Mouse (Mus musculus): ENCODE results near the gene Tnnc2. TPM values are rescaled to one million over a fixed set of nuclear protein-coding genes. Genes with fewer than 3 reads are reported as not detected.
A peak's percentile ranks its signal among the peaks of the same experiment; 100 is the strongest.

The Tnnc2 gene
- over 10,000 TPM; 18,106 to 19,583 TPM for total RNA-seq (2021)
- long read RNA-seq, experiment 1, transcript Tnnc2-201 (6 exons, 700 nt), result major isoform, 40,916 of 42,044 reads
- long read RNA-seq, experiment 1, partial matches to known transcripts, result 571 of 42,044 reads
- long read RNA-seq, experiment 1, other reads (novel, unspliced or antisense), result 557 of 42,044 reads
- long read RNA-seq, experiment 2, transcript Tnnc2-201 (6 exons, 700 nt), result major isoform, 28,894 of 29,769 reads
- long read RNA-seq, experiment 2, partial matches to known transcripts, result 426 of 29,769 reads
- long read RNA-seq, experiment 2, other reads (novel, unspliced or antisense), result 449 of 29,769 reads

- DNase-seq (ENCODE audit: low spot score), result peak; percentile 85
These were observed at the start of gene Tnnc2 for GRCm38 (mm10) chr2:164779481-164780086. TSS of gene Tnnc2 (minus strand) at chr2:164779967.

- DNase-seq (ENCODE audit: low spot score), result no peak
These were observed 49.3 kb upstream of the Tnnc2 start for GRCm38 (mm10) chr2:164829090-164829489.

- DNase-seq (ENCODE audit: low spot score), result no peak
These were observed 48.7 kb upstream of the Tnnc2 start, which contains the start of gene Spata25 for GRCm38 (mm10) chr2:164828437-164828836. TSS of gene Spata25 (minus strand) at chr2:164828537.

GRCm38 (mm10) chr2:164827146-164827850, 47.5 kb upstream of the Tnnc2 start:
- no peak for DNase-seq (ENCODE audit: low spot score)

- DNase-seq (ENCODE audit: low spot score), result no peak
These were observed 45.8 kb upstream of the Tnnc2 start for GRCm38 (mm10) chr2:164825521-164825920.

- no peak for DNase-seq (ENCODE audit: low spot score)
These were observed 44.2 kb upstream of the Tnnc2 start for GRCm38 (mm10) chr2:164823969-164824368.

GRCm38 (mm10) chr2:164823181-164823585, 43.4 kb upstream of the Tnnc2 start:
- no peak for DNase-seq (ENCODE audit: low spot score)

- DNase-seq (ENCODE audit: low spot score), result peak; percentile 100
These were observed 42.9 kb upstream of the Tnnc2 start, which contains the start of gene Zswim1 for GRCm38 (mm10) chr2:164822636-164823165. TSS of gene Zswim1 (plus strand) at chr2:164822686.

GRCm38 (mm10) chr2:164821060-164821459, 41.3 kb upstream of the Tnnc2 start:
- DNase-seq (ENCODE audit: low spot score), result no peak

GRCm38 (mm10) chr2:164817703-164818102, 37.9 kb upstream of the Tnnc2 start:
- no peak for DNase-seq (ENCODE audit: low spot score)

- no peak for DNase-seq (ENCODE audit: low spot score)
These were observed 37.4 kb upstream of the Tnnc2 start for GRCm38 (mm10) chr2:164817206-164817605.

- no peak for DNase-seq (ENCODE audit: low spot score)
These were observed 36.1 kb upstream of the Tnnc2 start for GRCm38 (mm10) chr2:164815821-164816220.

- DNase-seq (ENCODE audit: low spot score), result no peak
These were observed 35.6 kb upstream of the Tnnc2 start for GRCm38 (mm10) chr2:164815348-164815747.

- DNase-seq (ENCODE audit: low spot score), result no peak
These were observed 33.8 kb upstream of the Tnnc2 start for GRCm38 (mm10) chr2:164813557-164813956.

- no peak for DNase-seq (ENCODE audit: low spot score)
These were observed 26.8 kb upstream of the Tnnc2 start for GRCm38 (mm10) chr2:164806614-164807013.

- DNase-seq (ENCODE audit: low spot score), result no peak
These were observed 25.6 kb upstream of the Tnnc2 start for GRCm38 (mm10) chr2:164805332-164805718.

GRCm38 (mm10) chr2:164804533-164805331, 25.0 kb upstream of the Tnnc2 start, which contains the start of the genes Acot8 and Zswim3:
TSS of gene Acot8 (minus strand) at chr2:164804882.
TSS of gene Zswim3 (plus strand) at chr2:164805098.
- peak; percentile 99 for DNase-seq (ENCODE audit: low spot score)

GRCm38 (mm10) chr2:164803921-164804313, 24.1 kb upstream of the Tnnc2 start:
- no peak for DNase-seq (ENCODE audit: low spot score)

- DNase-seq (ENCODE audit: low spot score), result no peak
These were observed 23.6 kb upstream of the Tnnc2 start for GRCm38 (mm10) chr2:164803201-164803920.

GRCm38 (mm10) chr2:164800252-164801004, 20.7 kb upstream of the Tnnc2 start:
- DNase-seq (ENCODE audit: low spot score), result no peak

Data from gastrocnemius, adult 18-20 months (tissue).